Mouse (Mus musculus) testis, adult 10 weeks (tissue): ENCODE data around the gene Adamts10. TPM values are rescaled to one million over a fixed set of nuclear protein-coding genes. Genes with fewer than 3 reads are reported as not detected.

Source experiments
- polyA plus RNA-seq: library from polyadenylated mRNA; stranded (reverse); fragments of 350-450 nt; fragmentation: Illumina TruSeq; extraction: RNeasy Lipid Tissue Mini Kit (QIAGEN cat#74804); gene quantifications from one replicate; pipeline ENCODE4 v1.2.3, GENCODE M21; 2014; ENCODE audit warnings: low read depth, low replicate concordance

Gene Adamts10
- 0.63 TPM for polyA plus RNA-seq

GRCm38 (mm10) chr17:33523918-33524755 lies at the start of gene Adamts10:
TSS of gene Adamts10 (plus strand) at chr17:33524204.

GRCm38 (mm10) chr17:33555223-33555855 lies 31.3 kb downstream of the Adamts10 start, which contains the start of gene Myo1f:
TSS of gene Myo1f (plus strand) at chr17:33555707.

Other genes starting within 250 kb of the Adamts10 start
- 24.8 TPM for gene Zfp955b, start 234.7 kb upstream of the Adamts10 start, polyA plus RNA-seq
- 50.8 TPM for gene Zfp81, start 165.3 kb upstream of the Adamts10 start, polyA plus RNA-seq
- gene Zfp101, start 129.6 kb upstream of the Adamts10 start, polyA plus RNA-seq, result 4.0 TPM
- gene Actl9, start 91.3 kb upstream of the Adamts10 start, polyA plus RNA-seq, result 80.1 TPM
- gene Myo1f, start 31.5 kb downstream of the Adamts10 start, polyA plus RNA-seq, result not detected
- gene Zfp414, start 104.9 kb downstream of the Adamts10 start, polyA plus RNA-seq, result 3.4 TPM
- gene Pram1, start 113.9 kb downstream of the Adamts10 start, polyA plus RNA-seq, result not detected
- 275 TPM for gene Hnrnpm, start 162.7 kb downstream of the Adamts10 start, polyA plus RNA-seq
- 17.2 TPM for gene March2, start 194.5 kb downstream of the Adamts10 start, polyA plus RNA-seq
- gene Rab11b, start 236.3 kb downstream of the Adamts10 start, polyA plus RNA-seq, result 8.2 TPM